Mouse (Mus musculus) Muller cell, postnatal 12 days (primary cell): ENCODE data around the gene Dab1.

Experiments used
- DNase-seq: peaks from one replicate; pipeline ENCODE4 v3.0.0-alpha.2; 2015; ENCODE audit errors: inconsistent ontology term

The Dab1 gene

DNA sequence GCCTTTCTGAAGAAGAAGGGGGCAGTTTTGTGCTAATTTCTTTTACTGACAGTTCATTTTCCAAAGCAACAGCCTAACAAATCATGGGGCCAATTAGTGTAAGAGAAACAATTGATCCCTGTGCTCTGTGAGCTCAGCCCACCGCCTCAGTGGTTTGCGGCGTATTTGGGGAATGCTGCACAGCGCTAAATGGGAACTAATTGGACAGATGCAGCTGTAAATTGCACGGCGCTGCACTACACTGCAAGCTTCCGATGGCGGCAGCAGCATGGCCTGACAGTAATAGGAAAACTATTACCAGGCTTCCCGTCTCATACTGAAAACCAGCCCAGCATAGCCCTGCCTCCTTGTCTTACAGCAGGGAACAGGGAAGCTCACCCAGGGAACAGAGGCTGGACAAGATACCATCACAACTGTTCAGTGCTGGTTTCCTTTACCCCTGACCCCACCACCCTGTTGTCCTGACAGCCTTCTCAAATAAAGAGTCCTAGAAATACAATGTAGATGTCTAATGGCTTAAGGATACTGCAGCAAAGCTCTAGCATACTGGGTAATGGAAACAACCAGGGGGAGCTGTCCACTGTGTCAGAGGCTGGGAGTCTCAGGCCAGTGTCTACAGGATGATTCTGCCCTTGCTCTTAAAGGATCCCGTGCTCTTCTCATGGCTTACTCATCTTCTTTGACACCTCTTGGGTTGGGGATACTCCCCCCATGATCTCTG is 1047.8 kb downstream of the Dab1 start:
- DNase-seq = peak; percentile 72

DNA sequence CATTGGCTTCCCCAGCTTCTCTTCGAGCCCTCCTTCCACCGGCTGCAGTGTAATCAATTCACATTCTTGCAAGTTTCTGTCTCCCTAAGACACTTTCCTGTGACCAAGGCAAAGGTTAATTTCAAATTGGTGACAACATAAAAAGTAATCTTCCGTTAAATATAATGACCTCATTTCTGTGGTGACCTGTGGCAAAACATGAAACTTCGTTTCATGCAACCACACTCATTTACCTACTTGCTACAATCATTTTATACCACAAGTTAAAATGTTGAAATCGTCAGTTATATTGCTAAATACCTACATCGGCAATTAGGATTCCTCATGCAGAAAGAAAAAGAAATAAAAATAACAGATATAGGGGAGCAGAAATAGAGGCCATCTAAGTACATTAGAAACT is 1048.9 kb downstream of the Dab1 start:
- no peak for DNase-seq

- no peak for DNase-seq
These were observed 1050.2 kb downstream of the Dab1 start for GRCm38 (mm10) chr4:104669406-104669805.

DNA sequence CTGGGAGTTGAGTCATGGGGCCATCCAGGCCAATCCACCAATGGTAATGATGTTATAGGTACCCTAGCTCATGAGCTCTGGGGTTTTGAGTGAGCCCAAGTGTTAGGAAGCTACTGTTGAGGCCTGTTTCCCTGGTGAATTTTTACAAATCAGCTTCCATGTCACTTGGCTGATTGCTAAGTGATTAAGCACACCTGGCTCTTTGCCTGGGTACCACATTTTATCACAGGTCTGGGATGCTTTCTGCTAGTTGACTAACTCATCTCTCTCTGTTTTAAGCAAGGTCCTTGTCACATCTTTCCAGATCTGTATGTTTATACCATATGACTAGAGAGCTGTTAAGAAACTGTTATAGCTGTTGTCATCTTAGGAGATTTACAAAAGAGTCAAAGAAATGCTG is 1051.6 kb downstream of the Dab1 start:
- no peak for DNase-seq

DNA sequence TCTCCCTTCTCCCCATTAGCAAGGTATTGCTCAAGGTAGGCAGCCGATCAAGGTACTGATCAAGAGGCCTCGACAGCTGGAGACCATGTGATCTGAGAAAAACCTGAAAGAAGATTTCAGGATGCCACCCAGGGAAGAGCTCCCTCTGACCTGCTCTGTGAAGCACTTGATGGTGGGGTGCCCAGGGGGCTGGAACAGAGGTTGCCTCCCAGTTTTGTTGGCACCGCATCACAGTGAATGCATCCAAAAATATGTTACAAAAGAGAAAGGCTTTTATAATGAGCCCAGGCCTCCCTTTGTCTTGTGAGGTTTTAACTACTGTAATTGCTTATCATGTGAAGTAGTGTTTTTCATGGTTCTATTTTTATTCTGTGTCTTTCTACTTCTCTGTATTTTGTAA is 1054.2 kb downstream of the Dab1 start:
- DNase-seq = no peak

- DNase-seq = no peak
These were observed 1055.5 kb downstream of the Dab1 start for GRCm38 (mm10) chr4:104674706-104675105.

DNA sequence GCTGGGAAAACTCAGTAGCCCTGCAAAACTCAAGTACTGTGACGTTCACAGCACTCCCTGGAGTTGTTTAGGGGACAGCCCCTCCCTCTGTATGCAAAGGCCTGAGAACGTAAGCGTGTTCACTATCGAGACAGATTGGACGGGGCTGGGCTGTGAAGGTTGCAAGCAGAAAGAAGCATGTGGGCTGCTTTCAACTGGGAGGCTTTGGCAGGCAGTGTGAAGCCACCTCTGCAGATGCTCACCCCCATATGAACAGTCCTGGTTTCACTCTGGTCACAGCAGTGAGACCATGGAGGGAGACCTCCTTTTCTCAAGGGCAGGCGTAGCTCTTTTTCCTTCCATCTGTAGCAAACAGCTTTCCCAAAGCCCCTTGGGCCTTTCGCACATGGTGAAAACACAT is 1059.1 kb downstream of the Dab1 start:
- no peak for DNase-seq

- no peak for DNase-seq
These were observed 1061.3 kb downstream of the Dab1 start for GRCm38 (mm10) chr4:104680475-104680874.

GRCm38 (mm10) chr4:104686137-104686809 is 1067.1 kb downstream of the Dab1 start:
- DNase-seq = no peak

GRCm38 (mm10) chr4:104689047-104689446 is 1069.9 kb downstream of the Dab1 start:
- no peak for DNase-seq

GRCm38 (mm10) chr4:104691026-104691425 is 1071.9 kb downstream of the Dab1 start:
- no peak for DNase-seq

DNA sequence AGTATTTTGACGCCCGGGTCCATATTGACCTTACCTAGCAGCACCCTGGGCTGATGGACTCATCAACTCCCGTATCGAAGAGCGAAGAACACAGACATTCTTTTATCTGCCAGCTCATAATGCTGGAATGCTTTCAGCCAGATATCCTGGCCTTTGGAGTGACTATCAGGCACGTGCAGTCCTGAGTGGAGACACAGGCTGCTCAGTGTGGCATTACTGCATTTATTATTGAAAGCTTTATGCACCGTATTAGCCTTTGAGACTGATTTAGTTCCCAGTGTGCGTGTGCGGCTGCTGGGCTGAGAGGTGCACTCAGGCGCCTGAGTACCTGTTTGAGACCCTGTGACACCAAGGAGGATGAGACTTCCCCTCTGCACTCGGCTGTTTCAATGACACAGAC is 1075.0 kb downstream of the Dab1 start:
- DNase-seq = no peak

DNA sequence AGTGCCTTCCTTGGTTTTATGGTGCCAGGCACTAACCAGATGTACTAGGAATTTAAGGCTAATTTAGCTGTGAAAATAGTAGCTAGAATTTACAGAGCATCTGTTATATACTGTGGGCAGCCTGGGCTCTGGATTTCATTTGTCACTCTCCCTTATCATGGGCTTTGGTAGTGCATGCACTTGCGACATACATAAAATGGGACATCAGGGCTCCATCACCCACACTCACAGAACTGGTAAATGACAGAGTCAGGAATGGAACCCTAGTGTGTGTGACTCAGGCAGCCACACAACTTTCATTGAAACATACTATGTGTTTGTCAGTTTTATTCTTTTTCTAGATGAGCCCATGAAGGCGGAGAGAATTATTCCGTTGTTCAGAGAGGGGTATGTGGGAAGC is 1077.4 kb downstream of the Dab1 start:
- DNase-seq = no peak

- no peak for DNase-seq
These were observed 1078.5 kb downstream of the Dab1 start for GRCm38 (mm10) chr4:104697703-104698102.

DNA sequence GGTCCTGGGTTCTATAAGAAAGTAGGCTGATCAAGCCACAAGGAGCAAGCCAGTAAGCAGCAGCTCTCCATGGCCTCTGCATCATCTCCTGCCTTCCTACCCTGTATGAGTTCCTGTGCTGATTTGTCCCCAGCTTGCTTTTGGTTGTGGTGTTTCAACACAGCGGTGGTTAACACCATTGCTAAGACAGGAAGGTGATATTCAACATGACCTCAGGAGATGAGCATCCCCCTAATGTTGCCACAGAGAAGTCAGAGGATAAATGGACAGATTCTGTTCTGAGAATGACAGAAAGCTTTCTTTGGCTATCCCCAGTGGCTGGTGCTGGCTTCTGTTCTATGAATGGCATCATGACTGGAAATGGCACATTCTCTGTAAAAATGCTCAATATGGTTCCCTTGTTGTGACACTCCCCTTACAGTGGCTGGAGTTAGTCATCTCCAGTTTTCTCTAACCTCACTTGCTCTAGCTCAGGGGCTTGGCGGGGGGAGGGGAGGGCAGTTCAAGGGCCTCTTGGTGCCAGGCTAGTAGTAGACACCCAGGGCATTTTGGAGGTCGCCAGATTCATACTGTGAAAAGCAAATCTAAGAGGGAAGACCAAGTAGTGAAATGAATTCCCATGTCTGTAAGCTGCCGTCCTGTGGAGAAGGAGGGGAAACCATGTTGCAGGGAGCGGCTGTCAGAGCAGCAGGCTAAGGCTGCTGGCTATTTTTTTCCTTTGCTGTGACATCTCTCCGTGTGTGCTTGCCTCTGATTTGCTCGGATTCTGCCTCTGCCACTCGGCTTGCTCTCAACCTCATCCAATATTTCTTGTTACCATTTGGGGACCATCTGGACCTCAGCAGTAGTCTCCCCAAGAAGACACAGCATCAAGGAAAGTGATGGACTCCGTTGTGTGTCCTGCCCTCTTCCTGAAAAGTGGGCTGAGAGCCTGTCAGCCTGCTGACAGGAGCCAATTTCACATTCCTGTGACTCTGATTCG is 1086.8 kb downstream of the Dab1 start:
- DNase-seq = peak; percentile 48

- DNase-seq = no peak
These were observed 1093.4 kb downstream of the Dab1 start for GRCm38 (mm10) chr4:104712338-104713083.

DNA sequence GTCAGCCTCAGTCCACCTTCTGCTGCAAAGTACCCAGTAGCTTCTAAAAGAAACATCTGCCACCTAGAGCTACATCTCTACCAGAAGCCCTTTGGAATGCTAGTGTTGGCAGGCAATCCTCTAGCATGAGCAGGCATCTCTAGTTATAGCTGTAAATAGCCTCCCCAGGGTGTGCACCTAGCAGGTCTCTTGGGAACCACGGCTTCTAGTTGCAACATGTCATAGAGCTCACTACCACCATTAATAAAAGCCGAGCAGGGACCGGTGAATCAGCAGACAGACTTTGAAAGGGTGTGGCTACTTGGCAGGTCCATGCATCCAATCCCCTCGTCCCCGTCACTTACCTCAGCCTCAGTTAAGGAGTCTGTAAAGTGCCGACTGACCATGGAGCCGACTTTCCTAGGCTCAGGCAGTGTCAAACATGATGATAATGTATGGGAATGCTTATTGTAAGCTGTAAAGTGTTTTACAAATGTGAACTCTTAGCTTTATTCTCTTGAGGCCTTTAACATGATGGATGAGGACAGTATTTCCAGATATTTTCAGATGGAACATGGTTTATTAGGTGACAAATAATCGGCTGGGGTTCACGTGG is 1095.9 kb downstream of the Dab1 start:
- no peak for DNase-seq

DNA sequence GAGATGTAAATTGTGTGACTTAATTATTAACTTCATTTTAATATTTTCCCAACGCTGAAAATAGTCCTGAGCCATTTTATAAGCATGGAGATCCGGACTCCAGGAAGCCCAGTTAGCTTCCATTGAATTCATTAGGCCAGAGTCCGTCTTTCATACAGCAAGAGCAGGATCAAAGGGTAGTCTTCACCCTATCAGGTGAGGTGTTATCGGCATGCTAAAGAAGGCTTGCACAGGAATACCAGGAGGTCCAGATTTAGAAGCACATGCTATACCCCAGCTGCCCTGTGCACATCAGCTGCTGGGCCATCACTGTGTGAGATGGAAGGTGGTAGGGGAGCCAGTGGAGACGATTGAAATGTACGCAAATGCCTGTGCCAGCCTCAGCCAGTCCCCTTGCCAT is 1096.7 kb downstream of the Dab1 start:
- no peak for DNase-seq

DNA sequence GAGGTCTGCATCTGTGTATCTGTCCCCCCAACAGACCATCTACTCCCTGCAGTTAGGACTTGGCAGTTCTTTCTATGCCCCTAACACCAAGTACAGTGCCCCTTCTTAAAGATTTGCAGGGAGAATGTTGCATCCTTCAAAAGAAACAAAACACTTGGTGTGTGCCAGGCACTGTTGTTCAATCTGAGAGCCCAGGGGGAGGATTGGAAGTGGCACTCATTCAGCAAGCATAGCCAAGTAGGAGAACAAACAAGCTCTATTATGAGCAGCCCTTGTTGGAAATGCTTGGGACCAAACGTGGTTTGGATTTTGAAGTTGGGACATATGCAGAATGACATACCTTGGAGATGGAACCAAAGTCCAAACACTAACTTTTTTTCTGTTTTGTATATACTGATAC is 1097.3 kb downstream of the Dab1 start:
- no peak for DNase-seq

GRCm38 (mm10) chr4:104718973-104719795 is 1100.0 kb downstream of the Dab1 start:
- DNase-seq = peak; percentile 70
